Mouse (Mus musculus): Measurements from ENCODE around the gene Gm20479. TPM values are rescaled to one million over a fixed set of nuclear protein-coding genes. Genes with fewer than 3 reads are reported as not detected.

Gm20479 gene
- polyA plus RNA-seq, 1 experiment from 2014 or later = not detected

DNA sequence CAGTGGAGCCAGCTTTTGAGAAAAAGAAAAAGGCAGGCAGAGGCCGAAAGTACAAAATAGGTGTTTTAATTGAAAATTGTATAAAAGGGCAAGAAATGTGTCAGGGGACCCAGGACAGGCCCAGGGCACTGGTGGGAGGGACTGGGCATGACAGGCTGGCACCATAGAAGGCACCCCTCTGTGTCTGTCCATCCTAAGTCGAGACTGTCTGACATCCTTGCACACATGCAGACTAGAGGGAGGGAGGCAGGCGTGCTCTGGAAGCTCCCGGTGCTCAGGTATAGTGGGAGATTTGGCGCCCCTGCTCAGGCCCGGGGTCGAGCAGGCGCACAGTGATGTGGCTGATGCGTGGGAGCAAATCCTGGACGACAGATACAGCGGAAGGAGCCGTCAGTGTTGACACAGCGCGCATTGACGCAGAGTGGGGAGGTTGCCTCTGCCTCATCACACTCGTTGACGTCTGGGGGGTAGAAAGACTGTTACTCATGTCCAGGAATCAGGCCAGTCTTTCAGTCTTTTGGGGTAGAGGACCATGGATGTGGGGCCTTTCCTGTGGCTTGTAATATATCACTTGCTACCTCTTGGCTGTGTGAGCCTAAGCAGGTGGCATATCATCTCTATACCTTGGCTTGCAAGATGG, 52.0 kb downstream of the Gm20479 start:
- no peaks in the 10 kb centered on the region for H3K36me3 ChIP-seq (replicated peaks)
- peaks cover 8% of the 10 kb centered on the region; the same call in 1 of the 2 replicates for H3K4me1 ChIP-seq
- H3K9ac ChIP-seq = no peak overlapping the region
- H3K4me2 ChIP-seq = no peak overlapping the region
- no peak for ATAC-seq (replicated peaks)
- H3K27me3 ChIP-seq (replicated peaks) = peaks cover 4% of the 10 kb centered on the region; the same call in 1 of the 2 replicates
- 88% methylated on average over 17 of the region's 17 CpGs for WGBS
- H3K4me3 ChIP-seq = no peak overlapping the region
- H3K27ac ChIP-seq = no peak overlapping the region
- no peaks in the 10 kb centered on the region for H3K9me3 ChIP-seq

Other genes starting within 250 kb of the Gm20479 start
- gene Cyp2f2, start 237.5 kb downstream of the Gm20479 start, polyA plus RNA-seq (2015; fragmentation: Nextera tagmentation; extraction: Ambion mirVana) = 0.09 and 0.15 TPM in 2 replicates
- 0.11 TPM in 1 of 2 replicates, not detected in the other for gene Cyp2t4, start 203.7 kb downstream of the Gm20479 start, polyA plus RNA-seq (2015; fragmentation: Nextera tagmentation; extraction: Ambion mirVana)
- 113 and 126 TPM in 2 replicates for gene Egln2, start 190.6 kb downstream of the Gm20479 start, polyA plus RNA-seq (2015; fragmentation: Nextera tagmentation; extraction: Ambion mirVana)
- gene Rab4b, start 178.5 kb downstream of the Gm20479 start, polyA plus RNA-seq (2015; fragmentation: Nextera tagmentation; extraction: Ambion mirVana) = 101 and 107 TPM in 2 replicates
- gene Gm21983, start 176.3 kb downstream of the Gm20479 start, polyA plus RNA-seq (2015; fragmentation: Nextera tagmentation; extraction: Ambion mirVana) = 0.40 and 0.62 TPM in 2 replicates
- 14.0 and 16.2 TPM in 2 replicates for gene Mia, start 176.3 kb downstream of the Gm20479 start, polyA plus RNA-seq (2015; fragmentation: Nextera tagmentation; extraction: Ambion mirVana)
- 3.7 and 3.9 TPM in 2 replicates for gene BC024978, start 161.6 kb downstream of the Gm20479 start, polyA plus RNA-seq (2015; fragmentation: Nextera tagmentation; extraction: Ambion mirVana)
- gene Snrpa, start 161.1 kb downstream of the Gm20479 start, polyA plus RNA-seq (2015; fragmentation: Nextera tagmentation; extraction: Ambion mirVana) = 204 and 215 TPM in 2 replicates
- gene Itpkc, start 128.8 kb downstream of the Gm20479 start, polyA plus RNA-seq (2015; fragmentation: Nextera tagmentation; extraction: Ambion mirVana) = 8.5 and 8.7 TPM in 2 replicates
- 26.9 and 27.9 TPM in 2 replicates for gene Coq8b, start 124.4 kb downstream of the Gm20479 start, polyA plus RNA-seq (2015; fragmentation: Nextera tagmentation; extraction: Ambion mirVana)
- gene Numbl, start 99.0 kb downstream of the Gm20479 start, polyA plus RNA-seq (2015; fragmentation: Nextera tagmentation; extraction: Ambion mirVana) = 58.7 and 66.3 TPM in 2 replicates
- gene Ltbp4, start 19.7 kb downstream of the Gm20479 start, polyA plus RNA-seq (2015; fragmentation: Nextera tagmentation; extraction: Ambion mirVana) = 13.4 and 15.7 TPM in 2 replicates
- 63.9 and 64.7 TPM in 2 replicates for gene Shkbp1, start 1.4 kb downstream of the Gm20479 start, polyA plus RNA-seq (2015; fragmentation: Nextera tagmentation; extraction: Ambion mirVana)
- 4.0 and 4.4 TPM in 2 replicates for gene Sptbn4, start 90.3 kb upstream of the Gm20479 start, polyA plus RNA-seq (2015; fragmentation: Nextera tagmentation; extraction: Ambion mirVana)
- 17.9 and 19.5 TPM in 2 replicates for gene Blvrb, start 90.6 kb upstream of the Gm20479 start, polyA plus RNA-seq (2015; fragmentation: Nextera tagmentation; extraction: Ambion mirVana)
- gene Sertad3, start 116.3 kb upstream of the Gm20479 start, polyA plus RNA-seq (2015; fragmentation: Nextera tagmentation; extraction: Ambion mirVana) = 7.9 and 9.9 TPM in 2 replicates
- 8.3 and 9.2 TPM in 2 replicates for gene Sertad1, start 129.5 kb upstream of the Gm20479 start, polyA plus RNA-seq (2015; fragmentation: Nextera tagmentation; extraction: Ambion mirVana)
- 1.4 and 1.6 TPM in 2 replicates for gene Prx, start 141.9 kb upstream of the Gm20479 start, polyA plus RNA-seq (2015; fragmentation: Nextera tagmentation; extraction: Ambion mirVana)
- 0.83 and 0.99 TPM in 2 replicates for gene Hipk4, start 165.8 kb upstream of the Gm20479 start, polyA plus RNA-seq (2015; fragmentation: Nextera tagmentation; extraction: Ambion mirVana)
- 156 and 157 TPM in 2 replicates for gene Pld3, start 195.8 kb upstream of the Gm20479 start, polyA plus RNA-seq (2015; fragmentation: Nextera tagmentation; extraction: Ambion mirVana)
- 38.7 and 40.5 TPM in 2 replicates for gene 2310022A10Rik, start 195.8 kb upstream of the Gm20479 start, polyA plus RNA-seq (2015; fragmentation: Nextera tagmentation; extraction: Ambion mirVana)
- 60.8 and 66.1 TPM in 2 replicates for gene Akt2, start 234.1 kb upstream of the Gm20479 start, polyA plus RNA-seq (2015; fragmentation: Nextera tagmentation; extraction: Ambion mirVana)